Mouse (Mus musculus) MEL (cell line): Measurements from ENCODE around the gene Mapt. TPM values are rescaled to one million over a fixed set of nuclear protein-coding genes. Genes with fewer than 3 reads are reported as not detected.

Source experiments
- DNase-seq: peaks from one replicate; pipeline ENCODE4 v3.0.0; 2011; ENCODE audit warnings: low read depth, low spot score
- H3K27ac ChIP-seq: 2 replicates; pipeline ENCODE4 v1.5.1; 2012; ENCODE audit warnings: low read depth, mild to moderate bottlenecking, control low read depth, low read length, moderate library complexity; ENCODE audit not compliant: control insufficient read depth
- H3K27me3 ChIP-seq, 2 experiments: fragments of 150-350 bp in 1 of 2; sonication (generic) in 1 of 2; 2 replicates each; pipeline ENCODE4 v1.6.1; 2012; ENCODE audit warnings: low read length in 2 of 2, mild to moderate bottlenecking in 2 of 2, improper control_type of control experiment in 1 of 2, moderate library complexity in 1 of 2; ENCODE audit not compliant: insufficient read depth in 2 of 2, control insufficient read depth in 1 of 2
- H3K36me3 ChIP-seq, 2 experiments: 2 replicates each; pipeline ENCODE4 v1.6.1; 2012 to 2014; ENCODE audit warnings: low read length in 2 of 2, improper control_type of control experiment in 1 of 2, inconsistent platforms in 1 of 2, mild to moderate bottlenecking in 1 of 2; ENCODE audit not compliant: insufficient read depth in 2 of 2, control insufficient read depth in 1 of 2
- H3K4me1 ChIP-seq, 2 experiments: fragments of 150-350 bp in 1 of 2; sonication (generic) in 1 of 2; 2 replicates each; pipeline ENCODE4 v1.6.1; 2012; ENCODE audit warnings: low read length in 2 of 2, improper control_type of control experiment in 1 of 2, mild to moderate bottlenecking in 1 of 2; ENCODE audit not compliant: insufficient read depth in 2 of 2, control insufficient read depth in 1 of 2
- H3K4me3 ChIP-seq, 2 experiments: fragments of 150-350 bp in 1 of 2; sonication (generic) in 1 of 2; 2 replicates each; pipeline ENCODE4 v1.5.1; 2012; ENCODE audit warnings: low read depth in 2 of 2, low read length in 2 of 2, mild to moderate bottlenecking in 2 of 2, moderate library complexity in 2 of 2, control low read depth in 1 of 2, improper control_type of control experiment in 1 of 2; ENCODE audit not compliant: control insufficient read depth in 1 of 2, insufficient read depth in 1 of 2
- H3K79me2 ChIP-seq: 2 replicates; pipeline ENCODE4 v1.6.1; 2012; ENCODE audit warnings: mild to moderate bottlenecking, low read length, moderate library complexity; ENCODE audit not compliant: control insufficient read depth, poor library complexity, insufficient read depth
- H3K9ac ChIP-seq: 2 replicates; pipeline ENCODE4 v1.6.1; 2012; ENCODE audit warnings: low read depth, mild to moderate bottlenecking, control low read depth, low read length, moderate library complexity; ENCODE audit not compliant: control insufficient read depth, poor library complexity, severe bottlenecking
- H3K9me3 ChIP-seq: fragments of 150-350 bp; sonication (generic); replicated peaks from 2 replicates; pipeline ENCODE4 v1.6.1; 2012; ENCODE audit warnings: mild to moderate bottlenecking, low read length, improper control_type of control experiment, moderate library complexity; ENCODE audit not compliant: insufficient read depth
- CHD2 ChIP-seq: IDR thresholded peaks from 2 replicates; pipeline ENCODE4 v1.6.1; 2011; ENCODE audit warnings: low read length, improper control_type of control experiment
- CTCF ChIP-seq, 3 experiments: IDR thresholded peaks in 2 of 3; conservative IDR thresholded peaks in 1 of 3; 2 replicates each; pipeline ENCODE4 v1.5.1; 2011 to 2012; ENCODE audit warnings: low read length in 3 of 3, low read depth in 2 of 3, mild to moderate bottlenecking in 2 of 3, improper control_type of control experiment in 1 of 3, inconsistent platforms in 1 of 3, mixed read lengths in 1 of 3, moderate library complexity in 1 of 3; ENCODE audit not compliant: control insufficient read depth in 1 of 3, insufficient read depth in 1 of 3, poor library complexity in 1 of 3, severe bottlenecking in 1 of 3
- E2F4 ChIP-seq: IDR thresholded peaks from 2 replicates; pipeline ENCODE4 v1.6.1; 2011; ENCODE audit warnings: low read depth, low read length, improper control_type of control experiment, borderline replicate concordance
- EP300 ChIP-seq, 2 experiments: IDR thresholded peaks; 2 replicates each; pipeline ENCODE4 v1.6.1; 2011; ENCODE audit warnings: improper control_type of control experiment in 2 of 2, low read length in 2 of 2, low read depth in 1 of 2, mild to moderate bottlenecking in 1 of 2
- GATA1 ChIP-seq: IDR thresholded peaks from 2 replicates; pipeline ENCODE4 v1.6.1; 2011; ENCODE audit warnings: low read depth, low read length, improper control_type of control experiment
- HCFC1 ChIP-seq: IDR thresholded peaks from 2 replicates; pipeline ENCODE4 v1.6.1; 2012; ENCODE audit warnings: low read depth, mild to moderate bottlenecking, inconsistent platforms, low read length, improper control_type of control experiment, moderate library complexity
- JUND ChIP-seq: IDR thresholded peaks from 2 replicates; pipeline ENCODE4 v1.6.1; 2011; ENCODE audit warnings: low read depth, mild to moderate bottlenecking, improper control_type of control experiment, low read length
- KAT2A ChIP-seq: conservative IDR thresholded peaks from 2 replicates; pipeline ENCODE4 v1.6.1; 2012; ENCODE audit warnings: low read depth, low read length, improper control_type of control experiment, inconsistent platforms
- MAFK ChIP-seq: IDR thresholded peaks from 2 replicates; pipeline ENCODE4 v1.6.1; 2011; ENCODE audit warnings: low read depth, mild to moderate bottlenecking, low read length, improper control_type of control experiment, borderline replicate concordance
- MAZ ChIP-seq: IDR thresholded peaks from 2 replicates; pipeline ENCODE4 v1.6.1; 2012; ENCODE audit warnings: low read depth, mild to moderate bottlenecking, inconsistent platforms, low read length, improper control_type of control experiment
- MEF2A ChIP-seq: IDR thresholded peaks from 2 replicates; pipeline ENCODE4 v1.6.1; 2014; ENCODE audit warnings: low read depth, mild to moderate bottlenecking, inconsistent platforms, low read length, improper control_type of control experiment; ENCODE audit not compliant: poor library complexity, insufficient replicate concordance, severe bottlenecking; ENCODE audit errors: extremely low read depth
- MXI1 ChIP-seq: IDR thresholded peaks from 2 replicates; pipeline ENCODE4 v1.6.1; 2011; ENCODE audit warnings: mild to moderate bottlenecking, low read depth, low read length, improper control_type of control experiment
- NELFE ChIP-seq: IDR thresholded peaks from 2 replicates; pipeline ENCODE4 v1.6.1; 2011; ENCODE audit warnings: low read depth, low read length, improper control_type of control experiment
- POLR2A ChIP-seq, 2 experiments: IDR thresholded peaks; 2 replicates each; pipeline ENCODE4 v1.6.1; 2011 to 2012; ENCODE audit warnings: low read length in 2 of 2, mild to moderate bottlenecking in 2 of 2, control low read depth in 1 of 2, improper control_type of control experiment in 1 of 2, low read depth in 1 of 2, moderate library complexity in 1 of 2; ENCODE audit not compliant: control insufficient read depth in 1 of 2, insufficient read depth in 1 of 2, poor library complexity in 1 of 2
- POLR2AphosphoS5 ChIP-seq: IDR thresholded peaks from 2 replicates; pipeline ENCODE4 v1.6.1; 2012; ENCODE audit warnings: low read depth, borderline replicate concordance, mild to moderate bottlenecking, inconsistent platforms, low read length, moderate library complexity, mixed read lengths
- RCOR1 ChIP-seq: IDR thresholded peaks from 2 replicates; pipeline ENCODE4 v1.6.1; 2012; ENCODE audit warnings: low read depth, mild to moderate bottlenecking, inconsistent platforms, low read length, improper control_type of control experiment
- TBP ChIP-seq: IDR thresholded peaks from 2 replicates; pipeline ENCODE4 v1.8.0; 2011; ENCODE audit warnings: low read depth, low read length, improper control_type of control experiment
- TCF12 ChIP-seq: IDR thresholded peaks from 2 replicates; pipeline ENCODE4 v1.6.1; 2014; ENCODE audit warnings: low read depth, mild to moderate bottlenecking, inconsistent platforms, low read length, improper control_type of control experiment, moderate library complexity
- ZC3H11A ChIP-seq: IDR thresholded peaks from 2 replicates; pipeline ENCODE4 v1.6.1; 2012; ENCODE audit warnings: low read depth, mild to moderate bottlenecking, inconsistent platforms, low read length, improper control_type of control experiment
- ZKSCAN1 ChIP-seq: IDR thresholded peaks from 2 replicates; pipeline ENCODE4 v1.6.1; 2012; ENCODE audit warnings: low read depth, mild to moderate bottlenecking, inconsistent platforms, low read length, improper control_type of control experiment, moderate library complexity
- ZMIZ1 ChIP-seq: IDR thresholded peaks from 2 replicates; pipeline ENCODE4 v1.6.1; 2012; ENCODE audit warnings: low read depth, mild to moderate bottlenecking, inconsistent platforms, low read length, improper control_type of control experiment, moderate library complexity
- ZNF384 ChIP-seq: IDR thresholded peaks from 2 replicates; pipeline ENCODE4 v1.6.1; 2012; ENCODE audit warnings: low read depth, mild to moderate bottlenecking, inconsistent platforms, low read length, improper control_type of control experiment
- polyA plus RNA-seq, 2 experiments: library from polyadenylated mRNA; stranded (reverse) in 1 of 2; unstranded in 1 of 2; fragments of >175 nt in 1 of 2; fragments of >200 nt in 1 of 2; gene quantifications; 2 replicates each; pipeline versions ENCODE4 v1.2.1 to v1.2.4; 2012; ENCODE audit warnings: low replicate concordance in 2 of 2, low read depth in 1 of 2; ENCODE audit not compliant: insufficient read length in 2 of 2, insufficient read depth in 1 of 2, missing spikeins in 1 of 2
- total RNA-seq: library from RNA; depleted of rRNA; stranded (reverse); fragments of 300-350 nt; gene quantifications from 2 replicates; pipeline ENCODE4 v1.2.3, GENCODE M21; 2012

Mapt gene
- total and polyA plus RNA-seq, 3 experiments: 0.89 to 1.7 TPM; not detected in 1

- Histone ChIP-seq H3K4me3 (no peak overlapping the region), H3K27ac (no peak overlapping the region), H3K27me3 (peaks cover 0 to 11% of the 10 kb centered on the region in 2 experiments), H3K36me3 (no peaks in the 10 kb centered on the region), H3K9ac (no peak overlapping the region), H3K79me2 (no peaks in the 10 kb centered on the region), H3K9me3 (no peaks in the 10 kb centered on the region), H3K4me1 (no peaks in the 10 kb centered on the region)
- no peak for DNase-seq
- TF ChIP-seq GATA1 (no peak), ZC3H11A (no peak), ZNF384 (no peak), KAT2A (no peak), CHD2 (no peak), MXI1 (no peak), CTCF (IDR thresholded peaks at IDR 0.05 in 2 of 3, conservative IDR thresholded peaks at IDR 0.05 in 1 of 3; ENCODE audit: control insufficient read depth in 1 of 3, insufficient read depth in 1 of 3, low read depth in 2 of 3, low read length in 3 of 3, poor library complexity in 1 of 3, severe bottlenecking in 1 of 3) (no peak), HCFC1 (no peak), RCOR1 (no peak), MEF2A (no peak), NELFE (no peak), POLR2AphosphoS5 (no peak), ZMIZ1 (no peak), MAFK (no peak), EP300 (IDR thresholded peaks at IDR 0.05; ENCODE audit: low read depth in 1 of 2, low read length in 2 of 2) (no peak)
Observed at GRCm38 (mm10) chr11:104256179-104256578, 25.0 kb downstream of the Mapt start.

DNA sequence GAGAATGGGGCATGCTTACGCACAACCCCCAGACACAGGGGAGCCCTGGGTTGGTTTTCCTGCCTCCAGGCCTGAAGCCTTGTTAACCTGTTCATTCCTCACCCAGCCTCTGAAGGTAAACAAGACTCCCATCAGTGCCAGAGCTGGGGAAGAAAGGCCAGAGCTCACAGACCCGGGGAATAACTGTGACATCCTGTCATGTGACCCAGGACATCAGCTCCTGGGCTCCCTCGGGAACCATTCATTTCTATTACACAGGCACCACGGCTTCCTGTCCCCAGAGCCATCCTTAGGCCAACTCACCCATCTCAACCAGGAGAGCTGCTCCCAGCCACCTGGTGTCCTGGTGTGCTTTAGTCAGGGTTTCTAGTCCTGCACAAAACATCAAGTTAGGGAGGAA lies 27.8 kb downstream of the Mapt start:
- Histone ChIP-seq H3K36me3 (no peaks in the 10 kb centered on the region), H3K27ac (no peak overlapping the region), H3K4me3 (no peak overlapping the region), H3K27me3 (peaks cover 0 to 11% of the 10 kb centered on the region in 2 experiments), H3K9me3 (no peaks in the 10 kb centered on the region), H3K79me2 (no peaks in the 10 kb centered on the region), H3K4me1 (no peaks in the 10 kb centered on the region), H3K9ac (no peak overlapping the region)
- no peak for DNase-seq
- TF ChIP-seq MAZ: no peak
- no peak for TF ChIP-seq ZC3H11A
- TF ChIP-seq E2F4: no peak
- TF ChIP-seq CTCF (IDR thresholded peaks at IDR 0.05 in 2 of 3, conservative IDR thresholded peaks at IDR 0.05 in 1 of 3; ENCODE audit: control insufficient read depth in 1 of 3, insufficient read depth in 1 of 3, low read depth in 2 of 3, low read length in 3 of 3, poor library complexity in 1 of 3, severe bottlenecking in 1 of 3): no peak
- no peak for TF ChIP-seq ZKSCAN1
- no peak for TF ChIP-seq POLR2A (IDR thresholded peaks at IDR 0.05; ENCODE audit: control insufficient read depth in 1 of 2, insufficient read depth in 1 of 2, low read depth in 1 of 2, low read length in 2 of 2, poor library complexity in 1 of 2)
- TF ChIP-seq TCF12: no peak
- no peak for TF ChIP-seq JUND
- no peak for TF ChIP-seq TBP
